Mouse (Mus musculus) cerebellum, adult 18-20 months (tissue): ENCODE data around the gene Mettl21e.
"Not testable (repeated sequence)": the region's sequence is repeated elsewhere in the genome, so short reads cannot be mapped to it uniquely, and the experiment has no call there.

ENCODE experiments used
- DNase-seq, 2 experiments: peaks; one replicate each; pipeline ENCODE4 v3.0.0; 2021

Mettl21e gene

GRCm38 (mm10) chr1:44218876-44219275, at the start of gene Mettl21e:
Gene Mettl21e (minus strand): TSS chr1:44218961.
- no peak for DNase-seq

- DNase-seq: not testable (repeated sequence)
Observed at GRCm38 (mm10) chr1:44240440-44240839, 21.7 kb upstream of the Mettl21e start.

DNA sequence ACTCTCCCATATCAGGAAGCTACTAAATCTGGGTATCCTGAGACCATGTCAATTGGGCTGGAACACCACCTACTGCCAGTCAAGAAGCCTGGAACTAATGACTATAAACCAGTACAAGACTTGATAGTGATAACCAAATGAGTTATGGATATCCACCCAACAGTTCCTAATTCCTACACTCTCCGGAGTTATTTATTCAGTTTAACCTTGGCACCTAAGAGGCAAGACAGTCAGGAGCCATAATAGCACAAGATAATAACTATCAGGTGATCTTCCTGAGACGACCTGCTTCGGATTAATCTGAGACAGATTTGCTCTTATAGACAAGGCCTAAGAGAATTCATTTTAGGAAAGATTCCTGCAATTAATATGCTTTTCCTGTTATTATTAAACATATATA, 21.2 kb upstream of the Mettl21e start:
- DNase-seq: no peak

DNA sequence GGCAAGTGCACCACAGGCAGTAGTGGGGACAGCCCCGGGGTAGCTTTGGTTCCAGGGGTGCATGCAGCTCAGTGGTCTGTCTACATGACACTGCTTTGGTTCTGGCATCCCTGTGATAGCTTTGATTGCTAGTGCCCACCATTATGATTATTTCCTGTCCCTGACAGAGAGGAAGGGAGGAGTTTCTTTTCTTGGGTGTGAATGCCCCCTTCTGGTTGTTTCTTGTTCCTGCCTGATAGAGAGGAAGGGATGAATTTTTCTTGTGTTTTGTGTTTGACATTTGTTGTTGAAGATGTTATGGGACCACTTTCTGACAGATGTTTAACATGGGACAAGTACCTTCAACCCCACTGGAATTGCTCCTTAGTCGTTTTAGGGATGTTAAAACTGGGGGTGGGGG, 18.5 kb upstream of the Mettl21e start:
- DNase-seq: no peak

GRCm38 (mm10) chr1:44235311-44235710, 16.6 kb upstream of the Mettl21e start:
- no peak for DNase-seq

DNA sequence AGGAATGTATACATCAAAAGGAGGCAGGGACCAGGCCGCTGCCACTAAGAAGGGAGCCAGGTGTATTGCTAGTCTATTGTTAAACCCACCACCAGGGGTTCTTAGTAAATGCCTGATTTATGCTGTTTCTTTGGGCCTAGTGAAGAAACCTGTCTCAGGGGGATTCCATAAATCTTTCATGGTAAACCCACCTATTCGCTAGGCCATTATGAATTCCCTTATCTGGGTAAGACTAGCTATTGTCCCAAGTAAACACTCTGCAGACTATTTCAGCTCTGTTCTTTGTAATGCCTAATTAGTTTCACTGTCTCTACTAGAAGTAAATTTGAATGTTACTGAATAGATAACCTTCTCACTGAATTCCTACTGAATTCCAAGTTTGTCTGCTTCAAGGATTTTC, 15.8 kb upstream of the Mettl21e start:
- DNase-seq: not testable (repeated sequence)

GRCm38 (mm10) chr1:44229044-44229443, 10.3 kb upstream of the Mettl21e start:
- DNase-seq: peak in 1 of 2 experiments; percentile 26

GRCm38 (mm10) chr1:44217118-44217517, 1.6 kb downstream of the Mettl21e start:
- DNase-seq: peak; percentile 71 to 77

- DNase-seq: no peak
Observed at GRCm38 (mm10) chr1:44216352-44217116, 2.2 kb downstream of the Mettl21e start.

DNA sequence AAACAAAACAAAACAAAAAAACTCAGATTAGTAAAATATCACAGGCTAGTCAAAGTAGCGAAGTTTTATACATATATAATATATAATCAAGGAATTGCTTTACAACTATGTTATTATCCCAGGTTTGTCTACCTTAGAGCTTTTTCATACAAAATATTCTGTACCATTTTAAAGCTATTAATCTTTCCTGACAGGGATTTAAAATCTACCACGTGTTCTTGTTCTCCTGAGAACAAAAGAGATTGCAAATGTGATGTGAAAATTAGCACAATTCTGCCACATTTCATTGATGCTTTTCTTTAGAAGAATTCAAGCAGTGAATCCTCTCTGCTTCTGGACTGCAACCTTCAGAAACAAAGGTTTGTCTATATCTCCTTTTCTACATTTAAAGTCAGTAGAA, 4.3 kb downstream of the Mettl21e start:
- DNase-seq: no peak

DNA sequence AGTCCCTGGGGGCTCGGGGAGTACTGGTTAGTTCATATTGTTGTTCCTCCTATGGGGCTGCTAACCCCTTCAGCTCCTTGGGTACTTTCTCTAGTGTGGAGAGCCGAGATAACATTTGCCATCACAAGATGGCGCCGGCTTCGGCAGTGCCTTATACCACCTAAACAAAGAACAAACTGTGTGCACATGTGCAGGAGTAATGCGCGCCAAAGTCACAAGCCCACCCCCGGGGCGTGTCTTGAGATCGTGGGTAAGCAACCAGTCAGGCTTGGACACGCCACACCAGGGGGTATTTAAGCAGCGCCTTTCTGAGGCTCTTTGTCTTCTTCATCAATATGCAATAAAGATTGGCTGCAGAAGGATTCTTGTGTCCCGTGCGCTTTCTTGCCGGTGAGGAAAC, 15.9 kb downstream of the Mettl21e start:
- DNase-seq: no peak

- peak; percentile 3 to 22 for DNase-seq
Observed at GRCm38 (mm10) chr1:44198273-44199171, 20.2 kb downstream of the Mettl21e start.

DNA sequence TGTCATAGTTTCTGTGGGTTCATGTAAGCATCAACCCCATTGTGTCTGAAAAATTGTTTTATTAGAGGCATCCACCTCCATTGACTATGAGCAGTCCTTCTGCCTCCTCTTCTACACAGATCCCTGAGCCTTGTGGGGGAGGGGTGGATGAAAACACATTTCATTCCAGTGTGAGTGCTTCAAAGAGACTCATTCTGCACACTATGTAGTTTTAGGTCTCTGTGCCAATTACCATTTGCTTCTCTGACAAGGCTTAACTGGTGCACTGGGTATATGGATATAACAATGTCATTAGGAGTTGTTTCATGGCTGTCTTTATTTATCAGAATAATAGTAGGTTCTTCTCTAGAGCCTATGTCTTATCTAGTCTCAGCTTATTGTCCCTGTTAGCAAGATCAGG, 32.4 kb downstream of the Mettl21e start:
- no peak for DNase-seq

DNA sequence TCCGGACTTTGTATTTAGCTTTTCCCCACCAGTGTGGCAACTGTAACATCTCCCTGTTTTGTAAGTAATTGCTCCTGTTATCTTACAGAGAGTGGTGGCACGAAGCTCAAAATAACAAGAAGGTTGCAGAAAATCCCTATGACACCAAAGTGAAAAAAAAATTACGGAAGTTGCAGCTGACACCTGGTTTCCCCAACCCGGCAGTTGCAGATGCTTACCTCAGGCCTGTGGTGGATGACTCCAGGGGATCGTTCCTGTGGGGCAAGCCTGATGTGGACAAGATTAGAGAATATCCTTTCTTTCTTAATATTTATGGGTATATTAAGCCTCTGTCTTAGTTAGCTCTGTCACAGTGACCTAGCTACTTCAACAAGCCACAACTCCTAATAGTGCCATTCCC, 40.7 kb downstream of the Mettl21e start:
- no peak for DNase-seq

GRCm38 (mm10) chr1:44173903-44174302, 44.9 kb downstream of the Mettl21e start:
- DNase-seq: no peak

DNA sequence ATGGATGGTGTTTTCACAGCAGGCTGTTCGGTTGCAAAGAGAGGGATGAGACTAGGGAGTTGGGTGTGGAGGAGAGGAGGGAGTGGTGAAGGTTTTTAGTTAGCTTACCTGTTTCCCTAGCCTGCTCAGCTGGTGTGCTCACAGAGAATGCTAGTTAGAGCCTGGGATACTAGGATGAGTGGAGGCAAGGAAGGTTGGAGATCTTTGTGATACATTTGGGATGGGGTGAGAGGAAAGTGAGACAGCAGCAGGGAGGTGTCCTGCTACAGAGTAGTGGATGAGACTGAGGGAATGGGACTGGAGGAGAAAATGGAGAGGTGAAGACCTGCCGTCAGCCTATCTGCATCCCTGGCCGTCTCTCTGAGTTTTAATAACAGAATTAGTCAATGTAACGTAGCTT, 46.1 kb downstream of the Mettl21e start:
- DNase-seq: no peak

- no peak for DNase-seq
Observed at GRCm38 (mm10) chr1:44167859-44168383, 50.8 kb downstream of the Mettl21e start.

DNA sequence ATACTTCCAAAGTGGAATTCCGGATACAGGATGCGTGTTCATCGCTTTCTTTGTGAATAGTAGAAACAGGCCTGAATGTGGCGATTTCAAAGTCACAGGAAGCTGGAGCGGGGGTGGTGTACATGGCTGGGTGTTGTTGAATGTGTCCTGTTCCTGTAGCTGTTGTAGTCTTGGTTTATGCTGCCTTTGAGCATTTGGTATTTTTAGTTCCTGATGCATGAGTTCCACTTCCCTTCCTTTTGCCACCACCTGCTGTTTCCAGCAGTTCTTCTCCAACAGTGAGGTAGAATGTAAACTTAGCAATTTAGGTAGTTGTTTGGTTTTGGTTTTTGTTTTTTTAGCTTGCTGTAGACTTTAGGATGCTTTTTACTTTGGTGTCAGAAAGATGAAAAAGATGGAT, 56.4 kb downstream of the Mettl21e start:
- no peak for DNase-seq

GRCm38 (mm10) chr1:44161818-44162217, 56.9 kb downstream of the Mettl21e start:
- DNase-seq: no peak

GRCm38 (mm10) chr1:44158317-44158716, 60.4 kb downstream of the Mettl21e start:
- DNase-seq: no peak

GRCm38 (mm10) chr1:44155287-44155686, 63.5 kb downstream of the Mettl21e start:
- peak in 1 of 2 experiments; percentile 10 for DNase-seq
